Mouse (Mus musculus) intestine, embryonic 16.5 days (tissue): ENCODE measurements around the gene Brinp2. TPM values are rescaled to one million over a fixed set of nuclear protein-coding genes. Genes with fewer than 3 reads are reported as not detected.

Source experiments
- ATAC-seq: fragments of 200-750 bp; cut with Nextera tagmentation; 2 replicates; pipeline ENCODE4 v1.8.0; 2017; ENCODE audit warnings: moderate TSS enrichment, moderate library complexity
- H3K27ac ChIP-seq: fragments of 300-500 bp; sonication (generic); 2 replicates; pipeline ENCODE4 v1.5.1; 2014; ENCODE audit warnings: mild to moderate bottlenecking, low read length
- H3K27me3 ChIP-seq: fragments of 300-500 bp; sonication (generic); replicated peaks from 2 replicates; pipeline ENCODE4 v1.6.1; 2014; ENCODE audit warnings: low read length, control low read depth, mixed read lengths; ENCODE audit not compliant: control insufficient read depth, insufficient read depth
- H3K36me3 ChIP-seq: fragments of 300-500 bp; sonication (generic); 2 replicates; pipeline ENCODE4 v1.6.1; 2014; ENCODE audit warnings: low read length, control low read depth; ENCODE audit not compliant: control insufficient read depth, insufficient read depth
- H3K4me1 ChIP-seq: fragments of 300-500 bp; sonication (generic); 2 replicates; pipeline ENCODE4 v1.6.1; 2014; ENCODE audit warnings: low read length, control low read depth, mixed read lengths; ENCODE audit not compliant: control insufficient read depth, insufficient read depth
- H3K4me2 ChIP-seq: fragments of 300-500 bp; sonication (generic); 2 replicates; pipeline ENCODE4 v1.6.1; 2014; ENCODE audit warnings: low read depth, low read length, control low read depth
- H3K4me3 ChIP-seq: fragments of 300-500 bp; sonication (generic); 2 replicates; pipeline ENCODE4 v1.5.1; 2014; ENCODE audit warnings: mild to moderate bottlenecking, low read length
- H3K9ac ChIP-seq: fragments of 300-500 bp; sonication (generic); 2 replicates; pipeline ENCODE4 v1.6.1; 2014; ENCODE audit warnings: low read depth, low read length
- H3K9me3 ChIP-seq: fragments of 300-500 bp; sonication (generic); 2 replicates; pipeline ENCODE4 v1.6.1; 2016; ENCODE audit warnings: low read length, control low read depth; ENCODE audit not compliant: control insufficient read depth
- WGBS: fragments of 180-500 bp; shearing (Covaris S2); extraction: QIAGEN DNeasy Blood & Tissue Kit; methylation state at CpG from one replicate; pipeline ENCODE4 v1.1.7; 2014; 5-methylcytosine and 5-hydroxymethylcytosine counted together
- polyA plus RNA-seq: library from polyadenylated mRNA; unstranded; fragments of >200 nt; fragmentation: Nextera tagmentation; extraction: Ambion mirVana; gene quantifications from 2 replicates; pipeline ENCODE4 v1.2.1, GENCODE M21; 2015

Brinp2 gene
- polyA plus RNA-seq, 1 experiment from 2014 or later, result 0.29 TPM

DNA sequence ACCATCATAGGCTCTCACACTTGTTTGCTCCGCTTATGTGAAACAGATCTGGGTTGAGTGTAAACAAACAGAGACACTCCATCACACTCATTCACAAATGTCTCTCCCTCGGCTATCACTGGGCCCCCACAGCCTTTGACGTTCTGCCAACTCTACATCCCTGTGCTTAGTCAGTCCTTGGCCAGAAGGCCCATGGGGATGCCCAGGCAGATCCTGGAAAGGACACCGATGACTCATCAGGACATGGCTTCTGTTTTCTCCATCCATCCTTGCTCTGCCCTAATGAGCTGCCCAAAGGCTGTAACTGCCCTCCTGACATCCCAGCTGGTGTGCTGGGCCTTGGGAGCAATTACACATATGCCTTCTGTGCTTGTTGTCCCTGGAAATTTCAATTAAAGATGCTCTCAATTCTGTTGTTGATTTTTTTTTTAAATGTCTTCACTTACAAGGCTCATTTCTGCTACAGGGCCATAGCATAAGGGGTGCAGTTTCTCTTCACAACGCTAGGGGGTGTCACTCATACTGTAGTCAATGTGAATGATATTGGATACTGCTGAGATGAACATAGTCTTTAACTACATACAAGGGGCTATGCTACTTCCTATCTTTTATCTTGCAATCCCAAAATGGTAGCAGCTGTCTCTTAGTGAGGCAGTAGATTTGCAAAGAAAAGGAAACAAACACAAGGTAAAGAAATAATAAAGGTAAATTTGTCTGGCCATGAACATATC is 45.5 kb downstream of the Brinp2 start:
- Histone ChIP-seq H3K4me3 (no peak overlapping the region), H3K4me2 (no peak overlapping the region), H3K9me3 (no peaks in the 10 kb centered on the region), H3K9ac (no peak overlapping the region), H3K36me3 (no peaks in the 10 kb centered on the region), H3K27ac (no peak overlapping the region), H3K4me1 (no peaks in the 10 kb centered on the region), H3K27me3 (no peaks in the 10 kb centered on the region)
- WGBS, result 52% methylated on average over 5 of the region's 5 CpGs
- no peak for ATAC-seq

DNA sequence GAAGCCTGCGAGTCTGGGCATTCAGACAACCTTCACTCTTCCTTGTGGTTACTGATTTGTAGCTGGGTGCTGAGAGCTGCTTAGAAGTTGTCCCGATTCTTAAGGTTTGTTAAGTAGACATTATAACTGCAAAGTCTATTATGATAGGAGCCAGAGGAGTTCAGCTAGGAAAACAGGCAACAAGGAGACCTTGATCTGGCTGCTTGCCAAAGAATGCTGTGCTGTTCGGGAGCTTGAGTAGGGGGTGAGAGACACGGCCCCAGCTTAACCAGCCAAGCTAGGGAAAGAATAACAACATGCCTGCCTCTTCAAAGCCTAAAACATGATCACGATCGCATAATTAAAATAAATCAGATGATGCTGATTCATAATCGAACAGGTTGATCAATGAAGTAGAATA is 59.1 kb downstream of the Brinp2 start:
- no peak for ATAC-seq
- Histone ChIP-seq H3K9ac (no peak overlapping the region), H3K27me3 (no peaks in the 10 kb centered on the region), H3K36me3 (no peaks in the 10 kb centered on the region), H3K9me3 (no peaks in the 10 kb centered on the region), H3K4me3 (no peak overlapping the region), H3K27ac (no peak overlapping the region), H3K4me1 (no peaks in the 10 kb centered on the region), H3K4me2 (no peak overlapping the region)
- WGBS, result 52% methylated on average over 7 of the region's 7 CpGs

- Histone ChIP-seq H3K36me3 (no peaks in the 10 kb centered on the region), H3K9ac (no peak overlapping the region), H3K4me2 (no peak overlapping the region), H3K27ac (no peak overlapping the region), H3K4me3 (no peak overlapping the region), H3K27me3 (no peaks in the 10 kb centered on the region), H3K4me1 (no peaks in the 10 kb centered on the region), H3K9me3 (no peaks in the 10 kb centered on the region)
- ATAC-seq, result no peak
- 79% methylated on average over 8 of the region's 8 CpGs for WGBS
Observed at GRCm38 (mm10) chr1:158296287-158296931, 59.7 kb downstream of the Brinp2 start.

DNA sequence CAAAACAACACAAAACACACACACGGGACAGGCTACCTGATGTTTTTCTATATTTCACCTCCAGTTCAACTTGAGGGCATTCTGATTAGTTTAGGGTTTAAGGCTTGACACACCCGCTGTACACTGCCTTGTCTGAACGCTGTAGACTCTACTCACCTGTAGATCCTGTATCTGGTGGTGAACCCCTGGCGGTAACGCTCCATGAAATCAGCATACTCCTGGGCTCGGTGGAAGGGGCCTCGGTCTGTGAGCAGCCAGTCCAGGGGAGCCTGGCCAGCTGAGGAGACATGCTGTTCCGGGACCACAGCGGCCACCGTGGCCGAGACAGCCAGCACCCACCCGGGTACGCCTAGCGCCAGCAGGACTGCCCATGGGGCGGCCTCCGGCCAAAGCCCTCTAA is 60.9 kb downstream of the Brinp2 start:
- Histone ChIP-seq H3K4me3 (no peak overlapping the region), H3K9me3 (no peaks in the 10 kb centered on the region), H3K4me2 (no peak overlapping the region), H3K36me3 (no peaks in the 10 kb centered on the region), H3K27ac (no peak overlapping the region), H3K4me1 (no peaks in the 10 kb centered on the region), H3K27me3 (no peaks in the 10 kb centered on the region), H3K9ac (no peak overlapping the region)
- no peak for ATAC-seq
- 60% methylated on average over 16 of the region's 16 CpGs for WGBS

- Histone ChIP-seq H3K27ac (no peak overlapping the region), H3K36me3 (no peaks in the 10 kb centered on the region), H3K9me3 (no peaks in the 10 kb centered on the region), H3K9ac (no peak overlapping the region), H3K27me3 (no peaks in the 10 kb centered on the region), H3K4me3 (no peak overlapping the region), H3K4me1 (no peaks in the 10 kb centered on the region), H3K4me2 (no peak overlapping the region)
- WGBS, result 74% methylated on average over 3 of the region's 3 CpGs
- ATAC-seq, result no peak
Observed at GRCm38 (mm10) chr1:158285198-158285597, 70.9 kb downstream of the Brinp2 start.

GRCm38 (mm10) chr1:158283869-158284268 is 72.3 kb downstream of the Brinp2 start:
- no peak overlapping the region for H3K4me2 ChIP-seq
- H3K9ac ChIP-seq, result no peak overlapping the region
- H3K4me1 ChIP-seq, result no peaks in the 10 kb centered on the region
- no peaks in the 10 kb centered on the region for H3K9me3 ChIP-seq
- 73% methylated on average over 7 of the region's 7 CpGs for whole genome bisulfite sequencing
- no peaks in the 10 kb centered on the region for H3K36me3 ChIP-seq
- no peak overlapping the region for H3K27ac ChIP-seq
- no peak for ATAC-seq
- no peak overlapping the region for H3K4me3 ChIP-seq
- H3K27me3 ChIP-seq, result no peaks in the 10 kb centered on the region

DNA sequence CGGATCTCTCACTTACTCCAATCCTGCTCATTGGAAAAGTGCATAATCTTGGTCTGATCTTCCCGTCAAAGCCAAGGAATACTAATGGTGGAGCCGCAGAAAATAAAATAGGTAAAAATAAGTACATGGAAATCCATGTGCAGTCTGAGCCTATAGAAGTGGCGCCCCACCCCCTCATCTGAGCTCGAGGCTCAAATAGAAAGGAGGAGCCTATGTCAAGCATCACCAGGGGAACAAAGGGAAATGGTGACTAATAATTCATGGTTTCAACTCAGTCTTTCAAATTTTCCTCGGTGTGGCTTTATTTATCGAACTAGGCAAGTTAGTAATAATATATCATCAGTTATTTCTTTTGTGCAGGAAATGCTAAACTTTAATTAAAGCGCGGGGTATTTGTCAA is 84.1 kb downstream of the Brinp2 start:
- Histone ChIP-seq H3K4me2 (no peak overlapping the region), H3K4me3 (no peak overlapping the region), H3K36me3 (no peaks in the 10 kb centered on the region), H3K4me1 (peaks cover 1% of the 10 kb centered on the region; the same call in 1 of the 2 replicates), H3K9ac (no peak overlapping the region), H3K27me3 (no peaks in the 10 kb centered on the region), H3K27ac (no peak overlapping the region), H3K9me3 (no peaks in the 10 kb centered on the region)
- no peak for ATAC-seq
- 83% methylated on average over 9 of the region's 9 CpGs for WGBS

- Histone ChIP-seq H3K4me2 (no peak overlapping the region), H3K9ac (no peak overlapping the region), H3K4me3 (no peak overlapping the region), H3K27me3 (0 out of 2 replicates have a peak, but pooled peaks cover 2% of the 10 kb centered on the region), H3K36me3 (no peaks in the 10 kb centered on the region), H3K27ac (no peak overlapping the region), H3K4me1 (peaks cover 6% of the 10 kb centered on the region; the same call in 1 of the 2 replicates), H3K9me3 (no peaks in the 10 kb centered on the region)
- WGBS, result 26% methylated on average over 8 of the region's 8 CpGs
- peak; percentile 18; the same call in 1 of the 2 replicates for ATAC-seq
Observed at GRCm38 (mm10) chr1:158267020-158267571, 89.0 kb downstream of the Brinp2 start.

- Histone ChIP-seq H3K27ac (no peak overlapping the region), H3K4me1 (peaks cover 6% of the 10 kb centered on the region; the same call in 1 of the 2 replicates), H3K4me3 (no peak overlapping the region), H3K4me2 (no peak overlapping the region), H3K9me3 (no peaks in the 10 kb centered on the region), H3K27me3 (0 out of 2 replicates have a peak, but pooled peaks cover 2% of the 10 kb centered on the region), H3K9ac (no peak overlapping the region), H3K36me3 (no peaks in the 10 kb centered on the region)
- WGBS, result 49% methylated on average over 3 of the region's 3 CpGs
- no peak for ATAC-seq
Observed at GRCm38 (mm10) chr1:158266293-158267019, 89.7 kb downstream of the Brinp2 start.
